Mouse (Mus musculus) cerebellum, postnatal 25 days (tissue): ENCODE measurements around the gene Rnf32.

Experiments used
- DNase-seq, 2 experiments: peaks; one replicate each; pipeline ENCODE4 v3.0.0; 2021; ENCODE audit warnings: mixed read lengths in 2 of 2

Rnf32 gene

DNA sequence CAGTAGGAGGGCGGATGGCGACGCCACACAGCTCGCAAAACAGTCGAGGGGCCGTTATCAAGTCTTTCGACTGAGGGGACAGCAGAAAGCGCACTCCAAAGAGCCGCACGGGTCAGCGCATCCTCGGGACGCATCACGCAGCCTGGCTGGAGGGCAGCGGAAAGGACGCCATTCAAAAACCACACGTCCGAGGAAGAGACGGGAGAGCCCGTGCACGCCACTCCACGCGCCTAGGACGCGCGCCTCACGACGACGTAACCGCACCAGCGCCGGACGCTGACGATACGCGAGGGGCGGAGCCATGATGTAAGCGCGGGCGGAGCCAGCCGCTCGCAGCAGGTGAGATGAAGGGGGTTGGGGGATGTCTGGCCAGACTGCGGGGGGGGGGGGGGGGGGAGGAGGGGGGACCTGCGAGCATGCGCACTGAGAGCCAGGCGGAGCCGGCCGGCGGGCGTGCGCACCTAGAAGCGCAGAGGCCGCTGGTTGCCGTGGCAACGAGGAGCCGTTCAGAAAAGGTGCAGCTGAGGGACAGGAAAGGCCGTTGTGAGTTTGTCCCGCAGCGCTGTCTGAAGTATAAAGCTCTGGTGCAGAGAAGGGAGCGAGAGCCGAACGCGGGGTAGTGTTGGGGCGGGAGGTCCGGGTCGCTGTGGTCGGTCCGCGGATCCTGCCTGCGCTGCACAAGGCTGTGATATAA is at the start of gene Rnf32:
Gene Rnf32 (plus strand): TSS at position 423 of the 694 bp plus-strand sequence.
- peak; percentile 91 to 96 for DNase-seq

GRCm38 (mm10) chr5:29150146-29150545 is 45.6 kb upstream of the Rnf32 start:
- no peak for DNase-seq

GRCm38 (mm10) chr5:29159849-29160248 is 35.9 kb upstream of the Rnf32 start:
- no peak for DNase-seq

DNA sequence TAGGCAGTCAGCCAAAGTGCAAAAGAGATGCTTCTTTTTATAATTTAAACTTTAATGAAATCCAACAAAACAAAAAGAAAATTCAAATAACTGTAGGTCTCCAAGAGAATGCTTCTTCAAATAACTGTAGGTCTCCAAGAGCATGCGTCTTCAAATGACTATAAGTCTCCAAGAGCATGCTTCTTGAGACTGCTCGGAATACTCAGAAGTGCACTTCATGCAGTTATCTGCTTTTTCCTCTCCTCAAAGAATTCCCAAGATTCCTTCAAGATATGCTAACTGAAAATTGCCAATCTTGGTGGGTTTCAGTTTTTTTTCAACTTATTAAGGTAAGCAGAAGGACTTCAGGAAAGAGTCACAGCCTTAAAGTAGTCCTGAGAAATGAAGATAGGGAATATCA is 28.8 kb upstream of the Rnf32 start:
- no peak for DNase-seq

GRCm38 (mm10) chr5:29170193-29170592 is 25.6 kb upstream of the Rnf32 start:
- no peak for DNase-seq

- no peak for DNase-seq
These were observed 24.6 kb upstream of the Rnf32 start for GRCm38 (mm10) chr5:29171165-29171564.

DNA sequence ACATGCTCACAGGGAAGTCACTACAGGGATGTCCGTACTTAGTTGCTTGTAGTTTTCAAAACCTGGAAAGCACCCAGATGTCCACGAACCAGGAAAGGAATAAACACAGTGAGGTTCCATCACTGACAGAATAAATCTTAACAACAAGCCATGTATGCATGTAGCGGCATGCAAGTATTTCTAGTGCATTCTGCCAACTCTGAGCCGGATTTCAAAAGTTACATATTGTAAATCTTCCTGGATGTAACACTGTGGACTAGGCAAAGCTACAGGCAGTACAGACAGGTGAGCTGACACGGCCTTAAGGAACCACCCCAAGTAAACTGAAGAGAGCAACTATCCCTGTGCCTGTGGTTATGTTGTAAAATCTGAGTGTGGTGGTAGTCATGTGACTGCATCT is 9.0 kb upstream of the Rnf32 start:
- DNase-seq, result no peak

- DNase-seq, result no peak
These were observed 592 bp upstream of the Rnf32 start for GRCm38 (mm10) chr5:29195231-29195569.

- DNase-seq, result peak in 1 of 2 experiments; percentile 20
These were observed 469 bp downstream of the Rnf32 start for GRCm38 (mm10) chr5:29196264-29196658.

- no peak for DNase-seq
These were observed 1.4 kb downstream of the Rnf32 start for GRCm38 (mm10) chr5:29197187-29197586.

DNA sequence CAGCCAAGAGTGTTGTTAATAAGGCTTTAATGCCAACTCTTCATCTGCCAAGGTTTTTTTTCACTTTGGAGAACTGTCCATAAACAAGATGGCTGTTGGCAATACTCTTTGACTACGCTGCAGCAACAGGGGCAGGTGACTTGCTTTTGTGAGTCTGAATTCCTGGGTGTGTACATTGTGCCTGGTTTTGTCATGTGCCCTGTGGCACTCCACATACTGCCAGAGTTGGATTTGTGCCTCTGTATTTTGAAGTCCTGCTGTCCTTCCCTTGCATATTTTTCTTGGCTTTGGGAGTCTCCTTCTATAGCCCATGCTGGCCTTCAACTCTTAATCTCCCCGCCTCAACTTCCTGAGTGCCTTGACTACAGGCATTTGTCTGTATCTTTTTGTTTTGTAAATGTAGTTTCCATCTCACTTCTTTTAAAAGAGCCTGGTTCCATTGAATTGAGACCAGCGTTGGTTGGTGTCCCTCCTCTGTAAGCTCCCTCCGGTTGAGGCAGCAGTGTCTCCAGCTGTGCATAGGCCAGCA is 3.2 kb downstream of the Rnf32 start:
- DNase-seq, result no peak

GRCm38 (mm10) chr5:29199868-29200267 is 4.1 kb downstream of the Rnf32 start:
- no peak for DNase-seq

- DNase-seq, result no peak
These were observed 9.9 kb downstream of the Rnf32 start for GRCm38 (mm10) chr5:29205690-29206089.

DNA sequence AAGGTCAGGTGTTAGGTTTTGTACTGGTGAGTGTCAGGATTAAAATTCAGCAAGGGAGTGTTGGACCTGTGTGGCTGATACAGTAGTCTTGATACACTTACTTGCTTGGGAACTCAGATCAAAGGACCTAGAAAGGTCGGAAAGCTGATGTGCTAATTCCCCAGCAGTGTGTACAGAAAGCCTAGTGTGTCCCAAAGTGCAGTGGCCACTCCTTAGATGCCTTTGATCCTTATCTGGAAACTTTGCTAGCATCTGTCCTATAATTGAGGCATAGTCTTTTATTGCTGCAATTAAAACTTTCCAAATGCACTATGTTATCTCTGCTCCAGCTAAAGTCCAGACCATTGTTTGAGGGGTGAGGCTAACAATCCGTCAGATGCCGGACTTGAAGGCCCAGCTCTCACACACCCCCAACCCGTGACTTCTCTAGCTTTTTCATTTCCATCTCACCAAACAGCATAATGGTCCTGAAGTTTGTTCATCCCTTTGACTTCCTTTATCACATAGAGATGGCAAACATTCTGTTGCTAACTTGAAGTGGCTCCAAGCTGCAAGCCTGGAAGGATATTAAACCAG is 16.3 kb downstream of the Rnf32 start:
- DNase-seq, result no peak

DNA sequence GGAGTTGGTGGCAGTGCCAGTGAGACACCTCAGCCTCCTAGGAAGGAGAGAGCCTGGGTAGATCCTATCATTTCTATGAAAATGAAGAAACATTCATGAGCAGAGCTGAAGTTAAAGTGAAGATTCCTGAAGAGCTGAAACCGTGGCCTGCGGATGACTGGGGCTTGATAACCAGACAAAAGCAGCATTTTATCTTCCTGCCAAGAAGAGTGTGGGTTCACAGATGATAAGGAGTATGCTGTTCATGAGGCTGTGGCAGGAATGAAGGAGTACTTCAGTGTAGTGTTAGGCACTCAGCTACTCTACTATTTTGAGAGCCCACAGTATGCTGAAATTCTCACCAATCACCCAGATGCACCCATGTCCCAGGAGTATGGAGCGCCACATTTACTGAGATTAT is 22.2 kb downstream of the Rnf32 start:
- no peak for DNase-seq

- no peak for DNase-seq
These were observed 28.3 kb downstream of the Rnf32 start for GRCm38 (mm10) chr5:29224089-29224488.

- no peak for DNase-seq
These were observed 34.7 kb downstream of the Rnf32 start for GRCm38 (mm10) chr5:29230481-29230880.

DNA sequence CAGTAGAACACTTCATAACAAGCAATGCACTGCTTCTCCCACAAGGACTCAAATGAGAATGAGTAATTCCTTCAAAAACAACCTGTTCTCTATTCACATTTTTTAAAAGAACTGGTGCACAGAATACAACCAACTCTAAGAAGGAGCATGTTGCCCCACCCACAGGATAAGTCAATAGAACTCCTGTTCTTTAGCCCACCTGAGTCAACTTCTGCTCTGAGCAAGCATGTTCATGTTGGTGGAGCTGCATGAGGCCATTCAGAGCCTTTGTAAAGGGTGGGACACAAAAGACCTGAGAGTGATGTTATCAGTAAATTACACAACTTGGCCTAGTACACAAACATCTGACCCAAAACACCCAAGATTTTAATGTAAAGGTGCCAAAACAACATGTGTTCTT is 42.6 kb downstream of the Rnf32 start:
- DNase-seq, result no peak

DNA sequence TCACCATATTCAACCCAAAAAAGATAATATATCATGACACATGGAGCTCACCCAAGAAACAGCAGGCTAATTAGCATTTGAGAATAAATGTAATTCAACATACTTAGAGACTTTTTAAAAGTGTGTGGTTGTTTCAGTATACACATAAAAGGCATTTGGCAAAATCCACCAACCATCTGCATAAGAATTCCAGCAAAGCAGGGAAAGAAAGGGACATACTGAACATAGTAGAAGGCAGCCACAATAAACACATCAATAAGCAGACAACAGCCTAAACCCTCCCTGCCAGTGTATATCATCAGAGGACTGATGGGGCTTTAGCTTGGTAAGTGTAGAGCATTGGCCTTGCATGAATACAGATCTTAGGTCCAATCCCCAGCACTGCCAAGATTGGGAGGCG is 49.0 kb downstream of the Rnf32 start:
- no peak for DNase-seq

GRCm38 (mm10) chr5:29250795-29251495 is 55.2 kb downstream of the Rnf32 start:
- no peak for DNase-seq

DNA sequence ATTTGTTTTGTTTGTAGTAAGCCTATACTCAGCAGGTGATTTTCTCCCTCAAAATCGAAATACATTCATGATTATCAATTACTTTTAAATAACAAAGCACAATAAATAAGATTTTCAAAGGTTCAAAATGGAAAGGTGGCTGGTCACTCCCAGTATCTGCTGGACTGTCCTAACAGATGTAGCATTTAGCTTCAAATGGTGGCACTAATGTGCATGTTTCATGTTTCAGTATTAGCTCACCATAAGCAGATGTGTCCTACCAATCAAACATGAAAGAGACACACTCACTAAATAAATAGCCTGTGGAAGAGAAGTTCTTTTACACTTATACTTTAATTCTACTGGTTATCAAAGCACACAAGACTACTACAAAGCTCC is 55.7 kb downstream of the Rnf32 start:
- no peak for DNase-seq

GRCm38 (mm10) chr5:29253876-29254275 is 58.1 kb downstream of the Rnf32 start:
- no peak for DNase-seq

DNA sequence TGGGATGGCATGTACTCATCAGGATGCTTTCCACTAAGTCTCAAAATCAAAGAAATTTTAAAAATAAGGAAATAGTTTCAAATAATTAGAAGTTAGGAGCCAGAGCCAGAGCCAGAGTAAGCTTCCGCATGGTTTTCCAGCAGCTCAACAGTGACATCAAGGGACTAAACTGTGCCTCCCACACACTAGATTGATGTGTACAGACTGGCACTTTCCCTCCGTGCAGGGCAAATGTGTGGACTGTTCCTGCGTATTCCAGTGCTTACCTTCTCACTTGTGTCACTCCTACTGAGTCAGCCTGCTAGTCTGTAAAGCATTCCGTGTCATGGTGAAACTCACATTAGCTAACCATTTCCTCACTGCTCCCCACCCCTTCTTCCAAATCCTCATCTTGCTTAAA is 75.1 kb downstream of the Rnf32 start:
- DNase-seq, result no peak

GRCm38 (mm10) chr5:29273426-29273825 is 77.6 kb downstream of the Rnf32 start:
- DNase-seq, result peak in 1 of 2 experiments; percentile 33
